In genomic region chr15:19175470-19175869, GRCm38 (mm10) we compare ENCODE assay signal across 24 mouse cellular contexts.
"Had no signal": no experiment of that assay in that cellular context is flagged by ENCODE, and none has a peak within 500 bp of the region (broad histone marks: within the 10 kb centered on the region; RNA-seq: fewer than 3 reads in every experiment).

No protein-coding gene starts in this region.

- H3K27me3 ChIP-seq: heart, embryonic 12.5 days; hindbrain, embryonic 12.5 days; limb, embryonic 12.5 days had no signal

- H3K27ac ChIP-seq: gastrocnemius, adult 2 months; heart, embryonic 10.5 days; hindbrain, embryonic 10.5 days; hindbrain, embryonic 12.5 days; hindbrain, embryonic 14.5 days; layer of hippocampus, adult 2 months; left cerebral cortex, adult 2 months; limb, embryonic 10.5 days; limb, embryonic 12.5 days had no signal

- H3K4me1 ChIP-seq: heart, embryonic 10.5 days; heart, embryonic 12.5 days; hindbrain, embryonic 10.5 days; hindbrain, embryonic 12.5 days; limb, embryonic 10.5 days; limb, embryonic 12.5 days had no signal

- H3K36me3 ChIP-seq: heart, embryonic 10.5 days; heart, embryonic 12.5 days; hindbrain, embryonic 10.5 days; hindbrain, embryonic 12.5 days; limb, embryonic 10.5 days; limb, embryonic 12.5 days had no signal

- DNase-seq: gastrocnemius, adult 2 months; gastrocnemius, postnatal 10 days; gastrocnemius, postnatal 25 days; heart, adult 18-20 months; heart, postnatal 10 days; heart, postnatal 4 days; kidney, adult 18-20 months; kidney, adult 8-10 months; kidney, postnatal 10 days; kidney, postnatal 25 days; kidney, postnatal 4 days; liver had no signal

- H3K4me3 ChIP-seq: gastrocnemius, adult 2 months; heart, embryonic 10.5 days; heart, embryonic 12.5 days; hindbrain, embryonic 10.5 days; hindbrain, embryonic 12.5 days; layer of hippocampus, adult 2 months; left cerebral cortex, adult 2 months; limb, embryonic 10.5 days; limb, embryonic 12.5 days had no signal

- H3K9ac ChIP-seq: heart, embryonic 12.5 days; hindbrain, embryonic 12.5 days; hindbrain, embryonic 14.5 days; limb, embryonic 12.5 days had no signal

- ATAC-seq: hindbrain, embryonic 16.5 days; inflammation-experienced regulatory T-cells, adult 6 months; intestine, postnatal 0 days had no signal

- H3K4me2 ChIP-seq: heart, embryonic 12.5 days; hindbrain, embryonic 12.5 days; hindbrain, embryonic 14.5 days; limb, embryonic 12.5 days had no signal

- H3K9me3 ChIP-seq: heart, embryonic 10.5 days; heart, embryonic 12.5 days; hindbrain, embryonic 10.5 days; hindbrain, embryonic 12.5 days; limb, embryonic 10.5 days; limb, embryonic 12.5 days had no signal
